Mouse (Mus musculus) left cerebral cortex, postnatal 36 days (tissue): ENCODE data around the gene Znhit6. TPM values are rescaled to one million over a fixed set of nuclear protein-coding genes. Genes with fewer than 3 reads are reported as not detected.

Source experiments
- DNase-seq, 2 experiments: peaks; one replicate each; pipeline ENCODE4 v3.0.0; 2021 to 2022; ENCODE audit warnings: low spot score in 2 of 2, mixed read lengths in 1 of 2
- intact Hi-C: fragments of 180-260 bp; cut with DNase I; formaldehyde crosslinking; loops from one replicate; pipeline ENCODE4 v1.15.1; 2025
- total RNA-seq, 2 experiments: library from RNA; stranded (reverse); gene quantifications; 2 replicates each; pipeline ENCODE4 v1.2.3; 2021

The Znhit6 gene
- total RNA-seq, 2 experiments from 2014 or later: 13.8 to 17.4 TPM

DNA sequence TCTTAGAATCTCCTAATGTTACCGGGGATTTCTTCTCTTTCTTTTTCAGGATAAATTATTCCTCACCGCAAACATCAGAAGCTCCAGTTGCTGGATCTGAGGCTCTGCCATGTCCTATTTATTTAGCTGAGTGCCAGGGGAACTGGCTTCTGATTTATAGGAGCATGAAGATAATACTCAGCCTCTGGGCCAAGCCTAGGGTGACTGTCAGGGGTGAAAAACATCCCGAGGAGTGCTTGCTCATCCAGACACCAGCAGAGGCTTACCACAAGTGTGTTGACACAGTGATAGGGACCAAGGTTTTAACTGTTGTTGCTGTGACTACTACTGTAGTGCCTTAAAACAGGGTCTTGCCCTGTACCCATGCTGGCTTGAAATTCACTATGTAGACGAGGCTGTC lies 64.6 kb downstream of the Znhit6 start:
- DNase-seq: no peak
- intact Hi-C loops: loop anchor here (10.0 kb wide), 1 partner anchor 264 kb away; no protein-coding TSS in a partner anchor

DNA sequence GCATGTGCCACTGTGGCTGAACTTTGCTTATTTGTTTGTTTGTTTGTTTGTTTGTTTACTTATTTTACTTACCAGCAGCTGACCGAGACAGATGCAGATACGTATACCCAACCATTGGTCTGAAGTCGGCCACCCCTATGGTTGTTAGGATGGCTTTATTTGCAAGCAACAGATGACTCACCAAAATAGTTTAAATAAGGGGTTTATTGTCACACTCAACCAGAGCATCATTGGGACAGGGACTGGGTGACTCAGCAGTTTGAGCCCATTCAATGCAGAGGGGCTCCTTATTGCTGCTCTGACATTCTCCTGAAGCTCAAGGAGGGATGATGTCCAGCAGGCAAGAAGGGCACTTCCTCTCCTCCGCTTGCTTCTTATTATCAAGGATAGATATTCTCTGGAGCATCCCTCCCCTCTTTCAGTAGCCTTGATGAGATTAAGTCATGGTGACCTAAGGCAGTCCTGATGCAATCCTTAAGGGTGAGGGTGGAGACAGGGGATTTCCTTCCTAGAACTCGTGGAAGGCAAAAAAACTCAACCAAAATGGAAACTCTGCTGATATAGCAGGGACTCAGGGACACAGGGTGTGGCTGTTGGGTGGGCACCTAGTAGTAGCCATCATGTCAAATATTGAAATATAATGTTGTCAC lies 65.2 kb downstream of the Znhit6 start:
- intact Hi-C loops: loop anchor here (10.0 kb wide), 1 partner anchor 264 kb away; no protein-coding TSS in a partner anchor
- no peak for DNase-seq

DNA sequence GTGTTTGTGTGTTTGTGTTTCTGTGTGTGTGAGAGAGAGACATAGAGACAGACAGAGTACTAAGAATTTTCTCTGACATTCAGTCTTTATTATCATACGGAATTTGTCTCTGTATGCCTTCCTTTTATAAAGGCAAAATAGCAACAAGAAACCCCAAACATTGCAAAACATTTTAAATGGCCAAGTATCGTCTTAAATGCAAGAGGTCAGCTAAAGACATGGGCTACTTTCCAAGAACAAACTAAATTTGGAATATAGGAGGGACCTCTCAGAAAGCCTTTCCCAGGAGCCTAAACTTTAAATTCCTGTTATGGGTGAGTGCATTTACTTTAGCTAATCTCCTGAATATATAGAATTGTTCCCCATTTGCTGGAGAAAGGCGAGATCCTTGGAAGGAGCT lies 65.9 kb downstream of the Znhit6 start:
- intact Hi-C loops: loop anchor here (10.0 kb wide), 1 partner anchor 263 kb away; no protein-coding TSS in a partner anchor
- no peak for DNase-seq

DNA sequence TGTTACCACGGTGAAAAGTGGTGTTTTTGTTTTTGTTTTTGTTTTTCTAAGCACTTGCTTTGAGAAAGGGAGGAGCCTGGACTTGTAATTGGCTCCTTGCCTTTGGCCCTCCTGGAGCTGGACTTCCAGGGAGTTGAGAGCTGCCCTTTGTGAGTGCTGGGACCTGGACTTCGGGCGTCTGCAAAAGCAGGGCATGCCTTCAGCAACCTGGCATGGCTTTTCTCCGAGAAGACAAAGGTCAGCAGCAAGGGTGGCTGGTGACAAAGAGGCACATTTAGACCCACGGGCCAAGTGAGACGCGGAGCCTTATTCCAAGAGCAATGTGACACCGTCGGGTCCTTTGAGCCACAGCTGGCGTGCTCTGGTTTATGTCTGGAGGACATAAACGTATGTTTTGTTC lies 66.9 kb downstream of the Znhit6 start:
- intact Hi-C loops: loop anchor here (10.0 kb wide), 1 partner anchor 262 kb away; no protein-coding TSS in a partner anchor

DNA sequence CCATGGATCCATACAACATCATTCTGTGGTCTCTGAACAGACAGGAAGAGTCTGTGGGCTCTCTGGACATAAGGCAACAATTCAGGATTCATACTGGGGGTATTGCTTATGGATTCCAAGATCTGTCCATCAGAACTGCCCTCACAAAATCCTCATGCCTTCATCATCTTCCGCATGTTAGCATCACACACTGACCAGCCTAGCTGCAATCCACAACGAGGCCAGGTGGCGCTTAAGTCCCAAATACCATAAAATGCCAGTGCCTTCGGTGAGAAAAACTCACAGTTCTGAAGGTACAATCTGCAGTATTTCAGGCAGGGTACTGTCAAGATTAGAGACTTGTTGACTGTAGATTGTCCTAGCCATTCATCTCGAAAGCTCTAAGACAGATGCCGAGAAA lies 69.5 kb downstream of the Znhit6 start:
- intact Hi-C loops: loop anchor here (10.0 kb wide), 1 partner anchor 259 kb away; no protein-coding TSS in a partner anchor
- DNase-seq: no peak

More for the DNA sequence above, 66.9 kb downstream of the Znhit6 start:
- DNase-seq: no peak

DNA sequence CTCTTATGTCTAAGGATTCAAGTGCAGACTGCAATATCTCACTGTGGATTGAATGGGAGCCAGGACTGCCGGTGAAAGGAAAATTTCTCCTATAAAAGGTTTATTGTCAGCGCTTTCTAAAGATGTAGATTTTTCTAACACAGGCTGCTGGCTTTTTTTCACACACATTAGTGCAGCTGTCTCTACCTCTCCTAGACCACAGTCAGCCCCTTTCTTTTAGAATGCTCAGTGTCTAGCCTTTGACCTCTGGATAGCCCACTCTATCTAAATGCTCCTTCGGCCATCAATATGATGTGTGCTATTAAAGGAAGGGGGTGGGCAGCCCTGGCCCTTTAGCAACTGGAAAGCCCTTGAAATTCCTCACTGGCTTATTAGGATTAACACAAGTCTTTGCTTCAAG lies 70.0 kb downstream of the Znhit6 start:
- DNase-seq: no peak
- intact Hi-C loops: loop anchor here (10.0 kb wide), 1 partner anchor 259 kb away; no protein-coding TSS in a partner anchor

DNA sequence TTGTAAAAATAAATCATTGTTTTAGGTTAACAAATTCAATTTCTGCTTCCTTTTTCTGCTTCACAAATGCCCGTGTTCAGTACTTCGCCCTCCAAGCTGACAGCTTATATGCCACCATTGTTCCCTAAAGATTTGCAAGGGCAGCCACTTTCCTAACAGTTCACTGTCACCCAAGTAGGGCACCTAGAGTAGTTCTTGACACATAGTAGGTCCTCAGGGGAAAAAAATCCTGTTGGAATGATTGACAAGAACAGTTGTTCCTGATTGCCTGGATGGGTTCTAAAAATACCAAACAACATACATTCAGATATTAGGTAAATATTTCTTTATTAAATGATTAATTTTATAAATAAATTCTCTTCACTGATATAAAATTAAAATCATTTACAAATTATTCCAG lies 70.7 kb downstream of the Znhit6 start:
- intact Hi-C loops: loop anchor here (10.0 kb wide), 1 partner anchor 258 kb away; no protein-coding TSS in a partner anchor
- no peak for DNase-seq

DNA sequence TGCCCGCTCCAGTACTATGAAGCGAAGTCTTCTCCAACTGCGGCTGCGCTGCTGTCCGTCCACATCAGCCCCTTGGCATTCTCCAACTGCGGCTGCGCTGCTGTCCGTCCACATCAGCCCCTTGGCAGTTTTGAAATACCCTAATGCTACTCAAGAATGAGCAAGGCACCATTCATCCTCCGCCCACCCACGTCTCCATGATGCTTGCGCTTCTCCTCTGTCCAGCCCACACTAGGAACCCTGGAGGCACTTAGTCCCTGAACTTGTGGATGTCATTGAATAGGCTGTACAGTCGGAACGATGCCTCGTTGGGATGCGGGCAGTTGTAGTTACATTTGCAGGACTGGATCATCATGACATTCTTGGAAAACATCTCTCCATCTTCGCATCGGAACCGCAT lies 71.4 kb downstream of the Znhit6 start:
- intact Hi-C loops: loop anchor here (10.0 kb wide), 1 partner anchor 257 kb away; no protein-coding TSS in a partner anchor
- no peak for DNase-seq

DNA sequence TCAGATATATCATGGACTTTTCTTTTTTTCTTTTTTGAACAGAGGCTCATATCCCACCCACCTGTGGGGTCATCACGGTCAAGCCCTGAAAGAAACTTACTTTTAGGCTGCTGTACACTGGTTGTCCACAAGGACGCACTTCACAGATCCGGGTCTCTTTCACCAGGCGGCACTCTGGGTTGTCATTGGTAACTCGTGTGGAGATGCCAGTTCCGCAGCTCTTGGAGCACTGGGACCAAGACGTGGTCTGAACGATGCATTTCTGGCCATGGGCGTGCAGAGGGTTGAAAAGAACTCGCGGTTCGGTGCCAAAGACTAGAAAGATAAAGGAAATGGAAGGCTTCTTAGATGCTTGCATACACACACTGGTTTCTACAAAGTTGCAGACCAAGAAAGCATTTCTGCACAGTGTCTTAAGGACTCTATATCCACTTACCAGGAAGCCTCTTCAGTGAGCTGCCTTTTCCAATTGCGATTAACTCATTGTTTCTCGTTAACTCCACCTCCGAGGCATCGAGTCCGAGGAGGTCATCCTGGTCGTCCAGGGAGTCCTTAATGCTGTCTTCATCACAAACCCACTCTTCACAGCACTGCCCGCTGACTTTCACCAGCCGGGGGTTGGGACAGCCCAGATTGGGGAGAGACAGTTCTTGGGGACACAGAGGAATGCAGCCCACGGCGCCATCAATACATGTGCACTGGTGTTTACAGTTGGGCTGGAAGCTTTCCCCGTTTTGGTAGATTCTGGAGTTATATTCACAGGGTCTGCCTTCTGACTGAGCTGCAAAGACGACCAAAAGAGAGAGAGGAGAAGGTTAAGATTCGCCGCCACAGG lies 72.3 kb downstream of the Znhit6 start:
- intact Hi-C loops: loop anchor here (10.0 kb wide), 1 partner anchor 256 kb away; no protein-coding TSS in a partner anchor
- DNase-seq: no peak

DNA sequence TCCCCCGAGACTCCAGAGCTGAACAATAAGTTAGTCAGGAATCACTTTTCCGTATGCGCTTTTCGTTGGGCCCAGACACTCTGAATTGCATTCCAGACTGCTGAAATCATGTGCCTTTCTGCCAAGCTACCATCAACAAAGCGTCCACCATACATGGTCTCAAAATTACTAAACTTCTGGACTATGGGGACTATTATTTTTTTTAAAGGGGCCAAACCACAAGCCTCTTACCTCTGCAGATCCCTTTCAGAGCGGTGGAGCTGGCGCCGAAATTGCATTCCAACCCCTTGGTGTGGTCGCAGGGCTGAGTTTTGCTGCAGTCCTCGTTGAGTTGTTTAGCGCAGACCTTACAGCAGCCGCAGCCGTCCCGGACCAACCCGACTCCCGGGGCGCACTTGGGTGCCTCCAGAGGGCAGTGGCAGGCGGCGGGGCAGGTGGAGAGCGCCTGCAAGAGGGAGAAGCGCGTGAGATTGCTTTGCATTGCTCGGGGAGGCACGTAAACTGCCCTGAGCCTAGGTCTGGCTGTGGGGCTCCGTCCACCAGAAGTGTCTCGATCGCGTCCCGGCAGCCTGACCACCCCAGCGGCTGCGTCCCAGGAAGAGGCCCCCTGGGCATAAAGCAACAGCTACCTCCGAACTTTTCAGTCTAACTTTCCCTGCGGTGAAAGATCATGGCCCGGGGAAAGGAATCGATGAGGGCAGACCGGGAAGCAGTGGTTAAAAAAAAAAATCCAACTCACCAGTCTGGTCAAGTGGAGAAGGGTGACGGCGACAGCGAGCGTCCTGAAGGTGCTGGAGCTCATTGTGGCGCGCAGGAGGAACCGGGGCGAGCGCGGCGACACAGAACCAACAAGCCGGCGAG lies 73.2 kb downstream of the Znhit6 start:
- intact Hi-C loops: loop anchor here (10.0 kb wide), 1 partner anchor 256 kb away; no protein-coding TSS in a partner anchor

DNA sequence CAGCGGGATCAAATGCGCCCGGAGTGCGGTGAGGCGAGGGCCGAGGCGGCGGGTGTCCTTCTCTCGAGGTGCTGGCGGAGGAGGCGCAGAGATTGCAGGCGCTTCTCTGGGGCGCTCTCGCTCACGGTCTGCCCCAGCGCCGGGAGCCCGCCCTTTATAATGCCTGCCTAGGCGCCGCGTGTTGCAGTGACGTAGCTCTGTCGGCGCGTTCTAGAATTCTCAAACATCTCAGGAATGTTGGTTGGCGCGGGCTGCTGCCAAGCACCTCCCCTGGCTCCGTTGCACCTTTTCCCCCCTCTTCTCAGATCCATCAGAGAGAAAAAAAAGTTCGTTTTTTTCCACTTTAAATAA lies 73.8 kb downstream of the Znhit6 start, which contains the start of gene Ccn1:
Ccn1 (minus strand) TSS at position 130 of the 351 bp plus-strand sequence.
- DNase-seq: peak; percentile 71 to 72
- intact Hi-C loops: loop anchor here (5.0 to 10.0 kb wide), 2 partner anchors 182 to 255 kb away; no protein-coding TSS in a partner anchor

More for the DNA sequence above, 73.2 kb downstream of the Znhit6 start:
- peak; percentile 27 to 30 for DNase-seq

DNA sequence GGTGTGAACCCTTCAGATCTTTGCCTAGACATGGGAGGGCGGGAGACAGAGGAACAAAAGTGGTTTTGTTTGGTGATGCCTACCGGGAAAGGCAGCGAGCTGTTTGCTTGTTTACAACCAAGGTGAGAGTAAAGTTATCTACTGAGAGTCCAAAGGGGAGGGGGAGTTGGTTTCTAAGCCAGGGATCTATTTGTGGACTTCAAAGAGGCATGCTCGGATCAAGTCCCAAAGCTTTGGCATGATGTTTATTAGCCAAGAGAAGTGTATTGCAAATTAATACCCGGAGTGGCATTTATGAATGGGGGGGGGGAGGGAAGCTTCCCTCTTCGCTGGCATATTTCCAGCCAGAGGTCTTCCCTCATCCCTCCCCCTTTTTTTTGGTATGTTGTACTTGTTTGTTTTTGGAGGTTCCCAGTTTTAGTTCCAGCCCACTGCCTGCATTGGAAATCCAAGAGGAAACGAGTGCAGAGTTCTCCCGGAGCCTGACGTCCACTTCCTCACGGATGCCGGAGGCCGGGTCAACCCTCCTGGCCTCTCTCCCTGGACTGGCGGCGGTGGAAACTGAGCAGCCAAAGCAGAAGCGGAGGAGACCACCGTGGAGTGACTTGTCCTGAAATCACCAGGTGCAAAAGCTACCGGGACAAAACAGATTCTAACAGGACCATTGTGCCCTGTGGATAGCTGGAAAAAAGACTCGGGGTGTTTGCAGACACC lies 74.5 kb downstream of the Znhit6 start:
- DNase-seq: no peak
- intact Hi-C loops: loop anchor here (5.0 kb wide), 1 partner anchor 182 kb away; no protein-coding TSS in a partner anchor

DNA sequence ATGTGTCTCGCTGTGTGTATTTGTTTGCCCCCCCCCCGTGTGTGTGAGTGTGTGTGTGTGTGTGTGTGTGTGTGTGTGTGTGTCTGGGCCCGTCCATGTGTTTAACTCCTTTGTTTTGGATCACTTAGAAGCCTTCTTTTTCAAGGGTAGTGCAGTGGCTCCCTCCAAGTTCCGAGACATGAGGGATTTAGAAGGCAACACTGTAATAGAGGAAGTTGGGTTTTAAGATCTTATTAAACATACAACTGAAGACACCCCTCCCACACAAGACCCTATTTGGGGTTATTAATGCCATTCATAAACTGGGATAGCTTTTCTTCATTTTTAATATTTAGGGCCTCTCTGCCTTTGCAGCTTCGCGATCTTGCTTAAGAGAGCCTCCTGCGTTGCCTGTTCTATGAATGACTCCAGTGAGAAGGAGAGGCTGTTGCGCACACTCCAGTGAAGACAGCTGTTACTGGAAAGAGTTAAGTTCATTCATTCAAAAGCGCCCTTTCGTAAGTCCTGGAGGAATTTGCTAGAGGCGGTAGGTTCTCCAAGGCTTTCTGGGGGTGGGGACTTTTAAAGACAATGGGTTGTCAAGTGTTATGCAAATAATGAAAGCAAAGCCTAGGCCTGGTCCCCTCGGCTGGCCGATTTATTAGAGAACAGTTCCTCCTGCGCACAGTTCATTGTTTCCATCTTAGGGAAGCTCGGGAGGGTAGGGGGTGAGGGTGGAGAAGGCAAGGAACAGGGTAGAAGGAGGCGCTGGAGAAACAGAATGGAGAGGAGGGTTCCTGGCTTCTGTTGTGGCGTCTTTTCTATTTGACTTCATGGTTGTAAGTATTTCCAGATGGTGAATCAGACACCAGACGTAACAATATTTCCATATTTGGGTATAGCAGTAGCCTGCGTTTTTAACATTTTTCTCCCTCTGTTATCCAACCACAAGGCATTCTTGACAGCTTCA lies 75.3 kb downstream of the Znhit6 start:
- peak in 1 of 2 experiments; percentile 13 for DNase-seq
- intact Hi-C loops: loop anchor here (5.0 kb wide), 1 partner anchor 181 kb away; no protein-coding TSS in a partner anchor

DNA sequence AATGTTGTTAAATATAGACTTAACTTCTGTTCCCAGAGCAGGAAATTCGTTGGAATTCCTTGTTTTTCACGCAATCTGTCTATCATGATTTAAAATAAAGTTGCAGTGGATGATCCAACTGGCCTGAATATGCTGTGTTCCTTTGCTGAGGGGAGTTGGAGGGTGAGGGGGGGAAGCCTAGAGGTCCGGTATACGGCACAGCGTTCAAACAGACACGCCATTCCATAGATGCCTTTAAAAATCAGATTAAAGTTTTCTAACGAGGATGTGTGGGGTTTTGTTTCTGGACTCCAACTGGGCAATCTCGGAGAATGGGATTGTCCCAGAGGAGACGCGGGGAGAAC lies 75.9 kb downstream of the Znhit6 start:
- DNase-seq: peak in 1 of 2 experiments; percentile 13
- intact Hi-C loops: loop anchor here (2.0 to 5.0 kb wide), 2 partner anchors 107 to 180 kb away; partner anchors contain the start of gene Ddah1

DNA sequence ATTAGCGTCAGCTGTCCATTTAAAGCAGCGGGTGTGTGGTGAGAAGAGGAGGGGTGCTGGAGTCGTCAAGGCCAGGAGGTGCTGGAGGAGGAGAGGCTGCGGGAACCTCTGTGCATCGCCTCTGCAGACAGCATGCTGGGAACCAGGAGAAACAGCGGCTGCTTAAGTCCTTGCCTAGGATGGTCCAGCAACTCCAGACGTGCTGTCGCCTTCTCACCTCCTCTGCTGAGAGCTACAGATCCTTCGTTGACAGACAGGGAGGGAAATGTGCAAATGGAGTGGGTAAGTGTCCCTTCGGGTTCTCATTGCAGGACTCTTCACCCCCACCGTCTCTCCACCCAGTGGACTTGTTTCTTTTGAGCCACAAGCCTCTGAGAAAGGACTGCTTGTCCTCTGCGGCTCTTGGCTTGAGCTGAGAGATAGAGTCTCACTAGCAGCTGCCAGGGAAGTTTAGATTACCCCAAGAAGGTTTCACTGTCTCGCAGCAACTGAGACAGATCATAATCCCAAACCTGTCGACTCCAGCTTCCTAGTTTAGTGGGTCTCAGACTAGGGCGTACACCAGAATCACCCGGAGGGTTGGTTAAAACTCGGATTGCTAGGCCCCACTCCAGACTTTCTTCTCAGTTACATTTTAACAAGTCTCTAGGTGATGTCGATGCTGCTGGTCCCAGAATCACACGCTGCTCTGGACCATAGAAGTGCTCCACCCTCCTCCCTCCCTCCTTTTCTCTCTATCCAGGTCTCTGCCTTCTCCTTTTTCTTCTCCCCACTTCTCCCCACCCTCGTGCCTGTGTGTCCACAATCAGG lies 76.5 kb downstream of the Znhit6 start:
- peak in 1 of 2 experiments; percentile 25 for DNase-seq
- intact Hi-C loops: loop anchor here (2.0 to 5.0 kb wide), 2 partner anchors 106 to 180 kb away; partner anchors contain the start of gene Ddah1

DNA sequence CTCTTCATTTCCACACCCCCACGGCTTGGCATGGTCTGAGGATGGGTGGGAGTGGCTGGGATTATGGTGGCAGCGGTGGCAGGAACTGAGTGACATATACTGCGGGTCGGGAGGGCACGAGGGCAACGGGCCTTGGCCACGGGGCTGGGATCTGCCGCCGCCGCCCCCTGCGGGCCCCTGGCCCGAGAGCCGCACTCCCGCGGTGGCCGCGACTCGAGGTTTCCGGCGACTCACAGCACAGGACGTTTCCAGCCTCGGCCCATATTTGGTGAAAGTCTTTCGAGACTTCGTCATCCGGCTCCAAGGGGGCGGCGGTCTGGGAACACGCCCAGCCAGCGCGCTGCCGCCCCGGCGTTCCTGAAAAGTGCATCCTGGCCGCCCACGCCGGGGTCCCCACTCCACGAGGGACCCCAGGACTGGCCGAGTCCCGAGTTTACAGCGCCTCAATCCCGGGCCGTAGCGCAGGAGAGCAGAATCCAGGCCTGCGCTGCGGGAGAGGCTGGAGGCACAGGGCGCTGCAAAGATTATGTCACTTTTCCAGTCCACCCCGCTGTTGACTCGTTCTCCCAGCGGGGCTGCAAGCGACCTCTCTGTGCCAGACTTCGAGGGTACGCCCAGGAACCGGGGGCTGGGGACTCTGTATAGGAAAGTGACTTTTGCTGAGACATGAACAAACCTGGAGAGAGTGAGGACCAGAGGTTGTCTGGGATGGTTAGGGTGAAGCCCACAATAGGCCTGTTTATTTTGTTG lies 77.4 kb downstream of the Znhit6 start:
- peak; percentile 70 to 73 for DNase-seq

More for the DNA sequence above, 77.4 kb downstream of the Znhit6 start:
- intact Hi-C loops: loop anchor here (2.0 to 5.0 kb wide), 2 partner anchors 105 to 179 kb away; partner anchors contain the start of gene Ddah1
